Mouse (Mus musculus): ENCODE data around the gene F830045P16Rik.

F830045P16Rik gene

GRCm38 (mm10) chr2:129536377-129536776 lies at the start of gene F830045P16Rik:
TSS of gene F830045P16Rik (minus strand) at chr2:129536602.
- no peak for DNase-seq

GRCm38 (mm10) chr2:129585904-129586514 lies 49.6 kb upstream of the F830045P16Rik start:
- no peak for DNase-seq

GRCm38 (mm10) chr2:129584905-129585304 lies 48.5 kb upstream of the F830045P16Rik start:
- no peak for DNase-seq

DNA sequence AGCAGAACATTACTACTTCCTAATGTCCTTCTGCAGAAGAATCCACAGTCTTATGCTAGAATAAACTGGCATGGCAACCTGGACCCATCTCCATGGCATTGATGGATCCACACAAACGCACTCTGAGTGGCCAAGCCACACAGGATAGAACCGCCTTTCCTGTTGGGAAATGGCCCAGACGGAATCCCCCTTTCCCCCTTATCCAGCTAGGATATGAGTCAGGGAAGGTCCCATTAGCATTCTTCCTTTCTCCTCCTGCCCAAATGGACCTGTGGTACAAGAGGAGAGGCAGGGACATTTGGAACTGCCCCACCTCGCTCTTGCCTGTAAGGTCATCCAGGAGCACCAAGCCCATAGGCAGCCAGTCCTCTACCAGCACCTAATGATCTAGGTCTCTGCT lies 45.9 kb upstream of the F830045P16Rik start:
- no peak for DNase-seq

DNA sequence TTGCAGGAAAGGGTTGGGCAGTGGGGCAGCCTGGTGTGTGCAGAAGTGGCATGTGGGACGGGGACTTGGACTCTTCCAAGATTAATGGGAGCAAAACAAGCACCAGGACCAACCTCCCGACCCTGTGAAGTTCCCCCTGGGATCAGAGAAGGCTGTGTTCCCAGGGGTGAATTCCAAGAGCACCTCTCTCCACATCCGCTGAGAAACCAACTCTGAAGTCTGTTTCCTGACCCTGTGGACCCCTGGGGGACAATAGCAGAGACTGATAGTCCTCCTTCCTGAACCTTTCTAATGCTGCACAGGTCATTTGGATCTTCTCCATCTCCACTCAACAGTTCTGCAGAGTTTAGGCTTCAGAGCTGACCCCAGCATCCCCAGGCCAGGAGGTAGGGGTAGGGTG lies 45.4 kb upstream of the F830045P16Rik start:
- DNase-seq = no peak

DNA sequence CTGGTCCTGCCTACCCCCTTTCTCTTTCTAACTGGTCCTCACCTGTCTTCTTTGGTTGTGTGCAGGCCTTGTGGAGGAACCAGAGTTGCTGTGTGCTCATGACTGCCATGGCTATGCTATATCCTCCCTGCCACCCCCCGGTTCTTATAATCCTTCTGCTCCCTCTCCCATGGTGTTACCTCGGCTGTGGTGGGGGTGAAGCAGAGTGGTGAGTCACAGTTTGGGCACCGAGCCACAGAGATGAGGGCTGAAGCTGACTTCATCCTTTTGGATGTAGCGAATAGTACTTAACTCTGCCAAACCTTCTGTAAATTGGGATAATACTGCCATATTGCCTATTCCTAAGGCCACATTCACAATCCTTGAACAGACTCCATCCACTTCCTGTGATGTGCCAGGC lies 44.3 kb upstream of the F830045P16Rik start:
- no peak for DNase-seq

- no peak for DNase-seq
Measured at GRCm38 (mm10) chr2:129576611-129577447, 40.4 kb upstream of the F830045P16Rik start.

GRCm38 (mm10) chr2:129575113-129575512 lies 38.7 kb upstream of the F830045P16Rik start:
- DNase-seq = no peak

DNA sequence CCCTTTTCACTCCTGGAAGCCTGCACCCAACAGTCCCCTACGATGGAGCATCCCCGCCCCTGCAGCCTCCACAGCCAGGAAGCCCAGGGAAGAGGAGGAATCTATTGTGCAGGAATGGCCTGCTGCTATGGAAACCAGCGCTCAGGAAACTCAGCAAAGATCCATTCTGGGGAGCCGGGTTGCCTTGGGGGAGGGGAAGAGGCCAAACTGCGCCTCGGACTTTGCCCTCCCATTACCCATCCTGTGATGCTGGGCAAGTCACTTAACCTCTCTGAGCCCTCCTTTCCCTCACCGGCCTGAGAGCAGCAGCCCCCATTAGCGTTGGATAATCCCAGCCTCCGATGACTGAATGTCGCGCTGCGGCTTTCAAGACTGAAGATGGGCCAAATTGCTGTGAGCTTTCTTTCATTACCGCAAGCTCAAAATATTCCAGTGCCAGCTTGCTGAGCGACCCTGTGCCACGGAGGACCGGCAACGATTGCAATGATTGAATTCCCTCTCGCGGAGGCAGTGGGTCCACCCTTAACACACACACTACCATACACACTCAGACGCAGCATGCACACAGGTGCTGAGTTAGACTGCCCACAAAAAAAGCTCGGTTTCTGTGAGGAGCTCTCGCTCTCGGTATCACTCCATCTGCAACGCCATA lies 38.1 kb upstream of the F830045P16Rik start:
- no peak for DNase-seq

GRCm38 (mm10) chr2:129573701-129574273 lies 37.4 kb upstream of the F830045P16Rik start:
- no peak for DNase-seq

GRCm38 (mm10) chr2:129569556-129569955 lies 33.2 kb upstream of the F830045P16Rik start:
- DNase-seq = no peak

DNA sequence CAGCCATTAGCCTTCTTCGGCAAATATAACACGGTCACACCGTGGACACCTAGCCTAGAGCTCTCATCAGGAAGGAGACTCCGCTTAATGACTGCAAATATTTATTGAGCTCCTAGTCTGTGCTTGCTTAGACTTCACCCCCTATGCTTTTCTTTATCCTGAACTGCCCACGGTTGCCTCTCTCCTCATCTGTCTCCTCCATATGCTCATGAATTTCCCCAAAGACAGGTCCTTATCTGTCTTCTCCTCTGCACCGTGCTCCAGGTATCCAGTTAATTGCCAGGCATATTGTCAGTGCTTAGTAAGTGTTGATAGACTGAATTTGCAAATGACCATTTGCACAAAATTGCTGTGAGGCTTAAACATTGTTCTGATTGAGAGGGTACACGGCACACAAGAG lies 32.7 kb upstream of the F830045P16Rik start:
- DNase-seq = no peak

DNA sequence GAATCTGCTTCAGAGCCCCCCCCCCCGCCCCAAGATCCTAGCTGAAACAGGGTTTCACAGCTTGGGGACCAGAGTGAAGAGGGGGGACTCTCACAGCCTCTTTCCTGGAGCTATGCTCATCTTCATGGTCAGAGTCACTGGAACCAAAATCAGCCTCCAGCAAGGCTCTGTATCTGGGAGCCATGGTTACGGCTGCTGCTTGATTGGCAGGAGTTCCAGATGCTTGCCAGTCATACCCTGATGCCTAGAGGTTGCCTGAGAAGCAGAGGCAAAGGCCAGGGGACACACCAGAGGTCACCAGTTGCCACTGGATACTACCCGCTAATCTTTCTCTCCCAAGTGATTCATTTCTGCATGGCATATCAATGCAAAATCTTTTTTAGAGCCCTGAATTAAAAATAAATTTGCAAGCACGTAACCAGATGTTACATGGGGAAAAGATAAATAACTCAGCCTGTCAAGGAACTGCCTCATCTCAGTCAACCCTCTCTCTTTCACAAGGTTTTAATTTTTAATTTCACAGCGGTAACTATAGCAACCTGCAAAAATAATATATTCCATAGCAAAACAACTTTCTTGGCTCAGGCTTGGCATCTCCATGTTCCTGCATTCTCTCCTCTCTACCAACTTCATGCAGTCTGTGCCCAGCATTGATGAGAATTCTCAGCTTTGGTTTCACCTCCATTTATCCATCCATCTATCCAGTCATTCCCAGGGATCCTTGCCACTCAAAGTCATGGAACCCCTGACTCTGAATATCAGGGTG lies 27.7 kb upstream of the F830045P16Rik start:
- DNase-seq = no peak

DNA sequence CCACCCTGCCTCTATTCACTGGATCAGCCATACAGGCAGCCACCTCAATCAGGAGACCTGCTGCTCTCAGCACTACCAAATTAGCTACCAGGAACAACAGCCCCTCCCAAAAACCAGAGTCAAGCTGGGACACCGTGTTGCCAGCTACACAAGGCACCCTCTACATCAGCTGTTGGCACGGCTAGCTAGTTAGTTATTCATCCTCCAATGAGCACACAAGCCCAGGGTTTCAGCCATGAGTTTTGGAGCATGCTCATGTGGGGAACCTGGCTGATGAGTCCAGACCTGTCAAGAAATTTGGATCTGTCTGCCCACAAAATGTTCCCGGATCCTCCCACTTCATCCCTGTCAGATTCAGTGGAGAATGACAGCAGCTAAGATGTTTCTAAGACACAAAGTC lies 25.4 kb upstream of the F830045P16Rik start:
- no peak for DNase-seq

GRCm38 (mm10) chr2:129558875-129559219 lies 22.4 kb upstream of the F830045P16Rik start:
- no peak for DNase-seq

- DNase-seq = no peak
Measured at GRCm38 (mm10) chr2:129558008-129558874, 21.8 kb upstream of the F830045P16Rik start.

DNA sequence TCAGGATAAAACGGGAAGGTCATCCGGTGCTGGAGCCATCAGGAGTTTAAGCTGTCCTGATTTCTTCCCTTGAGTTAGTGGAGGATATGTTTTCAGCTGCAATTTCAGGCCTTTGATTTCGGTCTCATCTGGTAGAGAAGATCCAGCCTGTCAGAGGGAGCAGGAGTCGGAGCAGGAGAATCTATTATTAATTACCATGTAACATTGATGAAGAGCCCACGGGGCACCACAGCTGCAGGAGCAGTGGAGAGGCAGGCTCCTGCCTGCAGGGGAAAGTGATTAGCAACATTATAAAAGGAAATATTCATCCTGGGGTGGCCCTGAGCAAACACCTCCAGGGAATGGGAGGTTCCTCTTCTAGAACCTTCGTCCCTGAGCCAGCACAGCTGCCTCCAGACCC lies 19.7 kb upstream of the F830045P16Rik start:
- no peak for DNase-seq

- DNase-seq = no peak
Measured at GRCm38 (mm10) chr2:129550781-129551180, 14.4 kb upstream of the F830045P16Rik start.

- DNase-seq = no peak
Measured at GRCm38 (mm10) chr2:129549537-129550135, 13.2 kb upstream of the F830045P16Rik start.

DNA sequence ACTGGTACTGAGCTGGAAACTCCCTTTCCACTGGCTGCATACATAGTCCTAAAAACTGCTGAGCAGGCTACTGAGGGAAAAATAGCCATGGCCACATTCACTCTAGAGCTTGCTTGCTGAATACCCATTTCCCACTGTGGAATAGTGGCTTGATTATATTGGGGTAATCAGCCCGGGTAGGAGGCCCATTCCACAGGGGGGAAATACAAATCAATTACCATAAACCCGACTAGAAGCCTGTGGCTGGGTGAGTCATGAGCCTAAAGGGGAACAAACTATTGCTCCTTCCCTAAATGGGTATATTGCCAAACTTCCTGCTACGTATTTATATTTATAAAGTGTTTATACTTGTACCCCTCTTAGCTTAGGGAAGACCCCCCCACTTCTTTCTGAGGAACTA lies 10.4 kb upstream of the F830045P16Rik start:
- no peak for DNase-seq

GRCm38 (mm10) chr2:129545596-129545995 lies 9.2 kb upstream of the F830045P16Rik start:
- DNase-seq = no peak
